Mouse (Mus musculus): ENCODE measurements around the gene Clca4b. TPM values are rescaled to one million over a fixed set of nuclear protein-coding genes. Genes with fewer than 3 reads are reported as not detected.

The Clca4b gene
- total RNA-seq, 2 experiments from 2014 or later, result not detected

Other genes with a start within 250 kb of the Clca4b start
- 10 to 100 TPM; 82.3 TPM for gene Sh3glb1, start 212.2 kb downstream of the Clca4b start, total RNA-seq (2021)
- gene Clca3a1, start 171.6 kb downstream of the Clca4b start, total RNA-seq (2021), result under 1 TPM; 0.63 to 0.75 TPM
- gene Clca3a2, start 113.0 kb downstream of the Clca4b start, total RNA-seq (2021), result 1 to 10 TPM in 1 of 2 experiments, under 1 TPM in 1; 0.66 to 1.1 TPM
- gene Clca3b, start 83.2 kb downstream of the Clca4b start, total RNA-seq (2021), result not detected
- not detected for gene Clca4a, start 42.5 kb upstream of the Clca4b start, total RNA-seq (2021)
- not detected for gene Clca1, start 100.2 kb upstream of the Clca4b start, total RNA-seq (2021)
- gene Clca2, start 166.9 kb upstream of the Clca4b start, total RNA-seq (2021), result not detected
- 10 to 100 TPM; 15.5 to 17.9 TPM for gene Odf2l, start 186.1 kb upstream of the Clca4b start, total RNA-seq (2021)

Data from left cerebral cortex, postnatal 14 days (tissue).